ENCODE assay signal across 19 mouse cellular contexts in the genomic region with DNA sequence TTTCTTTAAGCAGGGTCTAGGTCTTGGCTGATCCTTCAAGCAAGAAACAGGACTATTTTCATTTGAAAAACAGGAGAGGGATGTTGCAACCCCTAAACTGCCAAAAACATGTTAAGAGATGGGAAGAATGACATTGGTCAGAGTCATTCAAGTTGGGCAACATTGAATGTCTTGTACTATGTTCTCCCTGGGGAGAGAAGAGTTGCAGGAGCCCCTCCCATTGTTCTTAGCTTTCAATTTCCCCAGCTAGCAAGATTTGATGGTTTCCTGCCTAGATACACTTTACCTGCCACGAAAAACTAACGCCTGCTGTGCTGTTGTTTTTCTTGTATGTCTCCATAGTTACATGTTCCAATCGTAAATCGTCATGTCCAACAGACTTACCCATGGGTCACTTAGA. TPM values are rescaled to one million over a fixed set of nuclear protein-coding genes. Genes with fewer than 3 reads are reported as not detected.
"Had no signal": no experiment of that assay in that cellular context is flagged by ENCODE, and none has a peak within 500 bp of the region (broad histone marks: within the 10 kb centered on the region; RNA-seq: fewer than 3 reads in every experiment).

No protein-coding gene starts in this region.

- H3K27me3 ChIP-seq: liver, embryonic 13.5 days; lung, embryonic 15.5 days; midbrain, embryonic 13.5 days had no signal

- H3K36me3 ChIP-seq: limb, embryonic 10.5 days; liver, embryonic 13.5 days; lung, embryonic 15.5 days; midbrain, embryonic 13.5 days had no signal

- DNase-seq: kidney, postnatal 10 days; kidney, postnatal 4 days; liver, embryonic 13.5 days; liver, postnatal 0 days; lung, postnatal 14 days; right cerebral cortex, adult 18-20 months; right cerebral cortex, postnatal 25 days; thymus, postnatal 4 days had no signal

- ATAC-seq: liver, postnatal 0 days; midbrain, embryonic 13.5 days had no signal

- H3K4me3 ChIP-seq: layer of hippocampus, adult 2 months; limb, embryonic 10.5 days; liver, embryonic 13.5 days; lung, embryonic 15.5 days; midbrain, embryonic 13.5 days had no signal

RNA-seq across cellular contexts. Expression of gene Ifi208, which starts 15.5 kb away (rescaled TPM):
- total RNA-seq: layer of hippocampus, adult 2 months; layer of hippocampus, postnatal 10 days; left cerebral cortex, adult 18-20 months; left cerebral cortex, postnatal 10 days; midbrain, postnatal 0 days had no signal
- polyA plus RNA-seq: limb, embryonic 10.5 days; liver, embryonic 13.5 days; liver, postnatal 0 days; lung, embryonic 15.5 days; midbrain, embryonic 13.5 days; midbrain, postnatal 0 days; neural tube, embryonic 14.5 days; stomach, postnatal 0 days had no signal

RNA-seq across cellular contexts. Expression of gene Ifi209, which starts 27.3 kb away (rescaled TPM):
- total RNA-seq: layer of hippocampus, adult 2 months; layer of hippocampus, postnatal 10 days; left cerebral cortex, adult 18-20 months; left cerebral cortex, postnatal 10 days had no signal
- polyA plus RNA-seq: midbrain, embryonic 13.5 days; neural tube, embryonic 14.5 days had no signal

RNA-seq across cellular contexts. Expression of gene Ifi213, which starts 58.9 kb away (rescaled TPM):
- total RNA-seq: layer of hippocampus, adult 2 months; layer of hippocampus, postnatal 10 days; left cerebral cortex, adult 18-20 months; left cerebral cortex, postnatal 10 days had no signal
- polyA plus RNA-seq: kidney, embryonic 14.5 days; limb, embryonic 10.5 days; liver, embryonic 13.5 days; midbrain, postnatal 0 days; neural tube, embryonic 14.5 days had no signal
